Mouse (Mus musculus) liver, postnatal 0 days (tissue): ENCODE data around the gene Akap10. TPM values are rescaled to one million over a fixed set of nuclear protein-coding genes. Genes with fewer than 3 reads are reported as not detected.
"Not testable (repeated sequence)": the region's sequence is repeated elsewhere in the genome, so short reads cannot be mapped to it uniquely, and the experiment has no call there.

Source experiments
- ATAC-seq: fragments of 200-750 bp; cut with Nextera tagmentation; 2 replicates; pipeline ENCODE4 v1.8.0; 2017; ENCODE audit warnings: mild to moderate bottlenecking, moderate library complexity
- DNase-seq: peaks from one replicate; pipeline ENCODE4 v3.0.0-alpha.2; 2016
- H3K27ac ChIP-seq: fragments of 300-500 bp; sonication (generic); 2 replicates; pipeline ENCODE4 v1.5.1; 2014; ENCODE audit warnings: antibody characterized with exemption, moderate library complexity, mild to moderate bottlenecking, low read depth
- H3K27me3 ChIP-seq: fragments of 300-500 bp; sonication (generic); 2 replicates; pipeline ENCODE4 v1.6.1; 2014; ENCODE audit warnings: low read length, control low read depth, mixed read lengths; ENCODE audit not compliant: insufficient read depth
- H3K36me3 ChIP-seq: fragments of 300-500 bp; sonication (generic); replicated peaks from 2 replicates; pipeline ENCODE4 v1.6.1; 2014; ENCODE audit warnings: mild to moderate bottlenecking, control low read depth, low read length, moderate library complexity, mixed read lengths; ENCODE audit not compliant: insufficient read depth
- H3K4me1 ChIP-seq: fragments of 300-500 bp; sonication (generic); 2 replicates; pipeline ENCODE4 v1.6.1; 2014; ENCODE audit warnings: antibody characterized with exemption, mild to moderate bottlenecking, control low read depth; ENCODE audit not compliant: insufficient read depth
- H3K4me2 ChIP-seq: fragments of 300-500 bp; sonication (generic); 2 replicates; pipeline ENCODE4 v1.6.1; 2014; ENCODE audit warnings: low read depth, mild to moderate bottlenecking, low read length, moderate library complexity, mixed read lengths
- H3K4me3 ChIP-seq: fragments of 300-500 bp; sonication (generic); 2 replicates; pipeline ENCODE4 v1.5.1; 2014; ENCODE audit warnings: low read depth, low read length
- H3K9ac ChIP-seq: fragments of 300-500 bp; sonication (generic); replicated peaks from 2 replicates; pipeline ENCODE4 v1.6.1; 2014; ENCODE audit warnings: mild to moderate bottlenecking, moderate library complexity
- H3K9me3 ChIP-seq: fragments of 300-500 bp; sonication (generic); 2 replicates; pipeline ENCODE4 v1.6.1; 2016; ENCODE audit warnings: mild to moderate bottlenecking, control low read depth, low read length, mixed read lengths
- CTCF ChIP-seq: sonication (generic); IDR thresholded peaks from 2 replicates; pipeline ENCODE4 v1.5.1; 2016; ENCODE audit warnings: antibody characterized with exemption, low read depth
- EP300 ChIP-seq: IDR thresholded peaks from 2 replicates; pipeline ENCODE4 v1.6.1; 2016; ENCODE audit warnings: antibody characterized with exemption, low read depth, mild to moderate bottlenecking
- WGBS: fragments of 180-500 bp; shearing (Covaris S2); extraction: QIAGEN DNeasy Blood & Tissue Kit; methylation state at CpG from one replicate; pipeline ENCODE4 v1.1.7; 2014; ENCODE audit not compliant: insufficient replicate concordance; 5-methylcytosine and 5-hydroxymethylcytosine counted together
- polyA plus RNA-seq: library from polyadenylated mRNA; unstranded; fragments of >200 nt; fragmentation: Nextera tagmentation; extraction: Ambion mirVana; gene quantifications from 2 replicates; pipeline ENCODE4 v1.2.1, GENCODE M21; 2015

Akap10 gene
- polyA plus RNA-seq, 1 experiment from 2014 or later = 4.9 TPM

GRCm38 (mm10) chr11:61852916-61853315 is 77.1 kb downstream of the Akap10 start:
- Histone ChIP-seq H3K4me2 (no peak overlapping the region), H3K9ac (no peak overlapping the region), H3K27ac (no peak overlapping the region), H3K4me1 (peaks cover 12% of the 10 kb centered on the region), H3K9me3 (no peaks in the 10 kb centered on the region), H3K27me3 (no peaks in the 10 kb centered on the region), H3K36me3 (no peaks in the 10 kb centered on the region; the same call in 1 of the 2 replicates), H3K4me3 (no peak overlapping the region)
- DNase-seq = no peak
- no peak for TF ChIP-seq EP300
- no peak for TF ChIP-seq CTCF
- ATAC-seq = no peak

- H3K27me3 ChIP-seq = no peaks in the 10 kb centered on the region
- H3K9me3 ChIP-seq = no peaks in the 10 kb centered on the region
- no peak for ATAC-seq
- H3K4me1 ChIP-seq = peaks cover 12% of the 10 kb centered on the region
- no peak for DNase-seq
- TF ChIP-seq CTCF = 0 out of 2 replicates have a peak, but pooled peaks have one; percentile 4
- no peak for TF ChIP-seq EP300
- H3K4me2 ChIP-seq = no peak overlapping the region
- H3K4me3 ChIP-seq = no peak overlapping the region
- WGBS = 58% methylated on average over 3 of the region's 3 CpGs
- H3K36me3 ChIP-seq = no peaks in the 10 kb centered on the region; the same call in 1 of the 2 replicates
- H3K27ac ChIP-seq = no peak overlapping the region
- no peak overlapping the region for H3K9ac ChIP-seq
These were observed 78.9 kb downstream of the Akap10 start for GRCm38 (mm10) chr11:61851195-61851594.

- ATAC-seq, H3K27ac ChIP-seq, H3K4me2 ChIP-seq, H3K9ac ChIP-seq, DNase-seq, H3K4me3 ChIP-seq, H3K9me3 ChIP-seq, H3K4me1 ChIP-seq, H3K36me3 ChIP-seq, H3K27me3 ChIP-seq: not testable (repeated sequence)
- 62% methylated on average over 3 of the region's 3 CpGs for WGBS
These were observed 89.4 kb downstream of the Akap10 start for GRCm38 (mm10) chr11:61840663-61841062.

- Histone ChIP-seq H3K36me3 (peaks cover 9% of the 10 kb centered on the region; the same call in 1 of the 2 replicates), H3K9ac (no peak overlapping the region), H3K27ac (no peak overlapping the region), H3K4me3 (no peak overlapping the region), H3K9me3 (no peaks in the 10 kb centered on the region), H3K4me2 (no peak overlapping the region), H3K27me3 (no peaks in the 10 kb centered on the region), H3K4me1 (no peaks in the 10 kb centered on the region)
- no peak for DNase-seq
- TF ChIP-seq CTCF = no peak
- ATAC-seq = no peak
These were observed 90.1 kb downstream of the Akap10 start for GRCm38 (mm10) chr11:61839940-61840339.

- H3K9me3 ChIP-seq = no peaks in the 10 kb centered on the region
- no peak overlapping the region for H3K27ac ChIP-seq
- H3K4me2 ChIP-seq = no peak overlapping the region
- DNase-seq (no peak), ATAC-seq (no peak)
- peaks cover 15% of the 10 kb centered on the region for H3K36me3 ChIP-seq
- no peaks in the 10 kb centered on the region for H3K27me3 ChIP-seq
- 65% methylated on average over 1 of the region's 1 CpGs for WGBS
- TF ChIP-seq CTCF (no peak), EP300 (no peak)
- H3K4me1 ChIP-seq = no peaks in the 10 kb centered on the region
- H3K4me3 ChIP-seq = no peak overlapping the region
- H3K9ac ChIP-seq = no peak overlapping the region
These were observed 90.9 kb downstream of the Akap10 start for GRCm38 (mm10) chr11:61839182-61839581.

Other genes starting within 250 kb of the Akap10 start
- 2.2 and 2.4 TPM in 2 replicates for gene Fam83g, start 246.2 kb downstream of the Akap10 start, polyA plus RNA-seq
- not detected in 2 replicates for gene Slc5a10, start 209.4 kb downstream of the Akap10 start, polyA plus RNA-seq
- 5.2 and 5.7 TPM in 2 replicates for gene Prpsap2, start 168.2 kb downstream of the Akap10 start, polyA plus RNA-seq
- 4.8 and 4.9 TPM in 2 replicates for gene Ulk2, start 75.2 kb downstream of the Akap10 start, polyA plus RNA-seq
- 19.1 and 20.7 TPM in 2 replicates for gene Specc1, start 26.5 kb upstream of the Akap10 start, polyA plus RNA-seq